Mouse (Mus musculus) heart, embryonic 12.5 days (tissue): ENCODE measurements around the gene Olfr619. TPM values are rescaled to one million over a fixed set of nuclear protein-coding genes. Genes with fewer than 3 reads are reported as not detected.

Source experiments
- ATAC-seq: fragments of 200-750 bp; cut with Nextera tagmentation; 2 replicates; pipeline ENCODE4 v1.8.0; 2017; ENCODE audit warnings: moderate TSS enrichment, moderate library complexity; ENCODE audit not compliant: insufficient number of reproducible peaks, low FRiP score
- H3K27ac ChIP-seq: fragments of 300-500 bp; sonication (generic); 2 replicates; pipeline ENCODE4 v1.5.1; 2016; ENCODE audit warnings: mild to moderate bottlenecking, moderate library complexity; ENCODE audit not compliant: poor library complexity, severe bottlenecking
- H3K27me3 ChIP-seq: fragments of 300-500 bp; sonication (generic); replicated peaks from 2 replicates; pipeline ENCODE4 v1.6.1; 2016; ENCODE audit warnings: mild to moderate bottlenecking, moderate library complexity
- H3K36me3 ChIP-seq: fragments of 300-500 bp; sonication (generic); 2 replicates; pipeline ENCODE4 v1.6.1; 2016; ENCODE audit warnings: mild to moderate bottlenecking, moderate library complexity
- H3K4me1 ChIP-seq: fragments of 300-500 bp; sonication (generic); replicated peaks from 2 replicates; pipeline ENCODE4 v1.6.1; 2016; ENCODE audit warnings: mild to moderate bottlenecking
- H3K4me2 ChIP-seq: fragments of 300-500 bp; sonication (generic); 2 replicates; pipeline ENCODE4 v1.6.1; 2016; ENCODE audit warnings: mild to moderate bottlenecking, moderate library complexity
- H3K4me3 ChIP-seq: fragments of 300-500 bp; sonication (generic); 2 replicates; pipeline ENCODE4 v1.5.1; 2016; ENCODE audit warnings: mild to moderate bottlenecking
- H3K9ac ChIP-seq: fragments of 300-500 bp; sonication (generic); 2 replicates; pipeline ENCODE4 v1.6.1; 2016; ENCODE audit warnings: mild to moderate bottlenecking, moderate library complexity
- H3K9me3 ChIP-seq: fragments of 300-500 bp; sonication (generic); replicated peaks from 2 replicates; pipeline ENCODE4 v1.6.1; 2016; ENCODE audit warnings: mild to moderate bottlenecking, moderate library complexity
- WGBS: fragments of 180-500 bp; shearing (Covaris S2); methylation state at CpG from one replicate; pipeline ENCODE4 v1.1.7; 2016; 5-methylcytosine and 5-hydroxymethylcytosine counted together
- polyA plus RNA-seq: library from polyadenylated mRNA; unstranded; fragments of >200 nt; fragmentation: Nextera tagmentation; extraction: Ambion mirVana; gene quantifications from 2 replicates; pipeline ENCODE4 v1.2.1, GENCODE M21; 2016

The Olfr619 gene
- not detected in 2 replicates for polyA plus RNA-seq

- H3K4me2 ChIP-seq: no peak within 1 kb of the TSS
- no peak within 1 kb of the TSS for H3K27ac ChIP-seq
- H3K9me3 ChIP-seq: no peaks in the 10 kb centered on the region
- H3K9ac ChIP-seq: no peak within 1 kb of the TSS
- no peak for ATAC-seq
- H3K27me3 ChIP-seq: no peaks in the 10 kb centered on the region
- H3K4me1 ChIP-seq: no peaks in the 10 kb centered on the region
- no peak within 1 kb of the TSS for H3K4me3 ChIP-seq
- H3K36me3 ChIP-seq: no peaks in the 10 kb centered on the region
Observed at GRCm38 (mm10) chr7:103600275-103600674, at the start of gene Olfr619. TSS of gene Olfr619 (plus strand) at chr7:103600575.

- no peak within 1 kb of the TSS for H3K4me3 ChIP-seq
- no peaks in the 10 kb centered on the region for H3K4me1 ChIP-seq
- ATAC-seq: no peak
- no peaks in the 10 kb centered on the region for H3K9me3 ChIP-seq
- no peak within 1 kb of the TSS for H3K27ac ChIP-seq
- H3K27me3 ChIP-seq: no peaks in the 10 kb centered on the region
- 76% methylated on average over 2 of the region's 2 CpGs for WGBS
- no peaks in the 10 kb centered on the region for H3K36me3 ChIP-seq
- no peak within 1 kb of the TSS for H3K4me2 ChIP-seq
- no peak within 1 kb of the TSS for H3K9ac ChIP-seq
Observed at GRCm38 (mm10) chr7:103555779-103556178, 44.6 kb upstream of the Olfr619 start, which contains the start of gene Olfr615. TSS of gene Olfr615 (plus strand) at chr7:103556079.

- H3K36me3 ChIP-seq: no peaks in the 10 kb centered on the region
- no peak within 1 kb of the TSS for H3K4me2 ChIP-seq
- WGBS: 79% methylated on average over 3 of the region's 3 CpGs
Observed at GRCm38 (mm10) chr7:103569043-103569442, 31.3 kb upstream of the Olfr619 start, which contains the start of gene Olfr616. TSS of gene Olfr616 (minus strand) at chr7:103569143.

GRCm38 (mm10) chr7:103572761-103573160 lies 27.6 kb upstream of the Olfr619 start, which contains the start of gene Olfr617:
TSS of gene Olfr617 (plus strand) at chr7:103573061.
- Histone ChIP-seq H3K27me3 (no peaks in the 10 kb centered on the region), H3K36me3 (no peaks in the 10 kb centered on the region), H3K4me2 (no peak within 1 kb of the TSS), H3K9ac (no peak within 1 kb of the TSS), H3K4me3 (no peak within 1 kb of the TSS), H3K27ac (no peak within 1 kb of the TSS), H3K4me1 (no peaks in the 10 kb centered on the region), H3K9me3 (no peaks in the 10 kb centered on the region)
- 79% methylated on average over 1 of the region's 1 CpGs for WGBS
- no peak for ATAC-seq

More at GRCm38 (mm10) chr7:103569043-103569442, 31.3 kb upstream of the Olfr619 start, which contains the start of gene Olfr616:
- Histone ChIP-seq H3K9ac (no peak within 1 kb of the TSS), H3K4me3 (no peak within 1 kb of the TSS), H3K9me3 (no peaks in the 10 kb centered on the region), H3K4me1 (no peaks in the 10 kb centered on the region), H3K27ac (no peak within 1 kb of the TSS), H3K27me3 (no peaks in the 10 kb centered on the region)
- ATAC-seq: no peak

GRCm38 (mm10) chr7:103589803-103590202 lies 10.6 kb upstream of the Olfr619 start, which contains the start of gene Olfr618:
TSS of gene Olfr618 (plus strand) at chr7:103590103.
- no peak within 1 kb of the TSS for H3K4me3 ChIP-seq
- WGBS: 46% methylated on average over 2 of the region's 2 CpGs
- no peak within 1 kb of the TSS for H3K9ac ChIP-seq
- H3K4me1 ChIP-seq: no peaks in the 10 kb centered on the region
- no peak within 1 kb of the TSS for H3K27ac ChIP-seq
- no peak within 1 kb of the TSS for H3K4me2 ChIP-seq
- no peaks in the 10 kb centered on the region for H3K36me3 ChIP-seq
- no peaks in the 10 kb centered on the region for H3K9me3 ChIP-seq
- H3K27me3 ChIP-seq: no peaks in the 10 kb centered on the region
- ATAC-seq: no peak

- Histone ChIP-seq H3K4me1 (no peaks in the 10 kb centered on the region), H3K9ac (no peak overlapping the region), H3K27me3 (no peaks in the 10 kb centered on the region), H3K36me3 (no peaks in the 10 kb centered on the region), H3K4me3 (no peak overlapping the region), H3K27ac (no peak overlapping the region), H3K9me3 (no peaks in the 10 kb centered on the region), H3K4me2 (no peak overlapping the region)
- 78% methylated on average over 2 of the region's 2 CpGs for WGBS
- ATAC-seq: no peak
Observed at GRCm38 (mm10) chr7:103607425-103607824, 7.0 kb downstream of the Olfr619 start.

- H3K9me3 ChIP-seq: no peaks in the 10 kb centered on the region
- no peaks in the 10 kb centered on the region for H3K36me3 ChIP-seq
- H3K4me2 ChIP-seq: no peak within 1 kb of the TSS
- no peaks in the 10 kb centered on the region for H3K27me3 ChIP-seq
- WGBS: 59% methylated on average over 2 of the region's 2 CpGs
- ATAC-seq: no peak
- no peak within 1 kb of the TSS for H3K9ac ChIP-seq
- no peak within 1 kb of the TSS for H3K4me3 ChIP-seq
- no peak within 1 kb of the TSS for H3K27ac ChIP-seq
- H3K4me1 ChIP-seq: no peaks in the 10 kb centered on the region
Observed at GRCm38 (mm10) chr7:103612434-103612833, 12.1 kb downstream of the Olfr619 start, which contains the start of gene Olfr620. TSS of gene Olfr620 (minus strand) at chr7:103612534.

- H3K4me2 ChIP-seq: no peak overlapping the region
- H3K36me3 ChIP-seq: no peaks in the 10 kb centered on the region
- H3K9me3 ChIP-seq: no peaks in the 10 kb centered on the region
- H3K4me1 ChIP-seq: no peaks in the 10 kb centered on the region
- no peak overlapping the region for H3K4me3 ChIP-seq
- ATAC-seq: no peak
- H3K27me3 ChIP-seq: no peaks in the 10 kb centered on the region
- no peak overlapping the region for H3K9ac ChIP-seq
- H3K27ac ChIP-seq: no peak overlapping the region
Observed at GRCm38 (mm10) chr7:103636795-103637194, 36.4 kb downstream of the Olfr619 start.

- no peaks in the 10 kb centered on the region for H3K9me3 ChIP-seq
- no peaks in the 10 kb centered on the region for H3K36me3 ChIP-seq
- no peak within 1 kb of the TSS for H3K4me3 ChIP-seq
- H3K27ac ChIP-seq: no peak within 1 kb of the TSS
- no peak for ATAC-seq
- no peaks in the 10 kb centered on the region for H3K4me1 ChIP-seq
- H3K27me3 ChIP-seq: no peaks in the 10 kb centered on the region
- WGBS: 80% methylated on average over 1 of the region's 1 CpGs
- no peak within 1 kb of the TSS for H3K4me2 ChIP-seq
- H3K9ac ChIP-seq: no peak within 1 kb of the TSS
Observed at GRCm38 (mm10) chr7:103642602-103643001, 42.2 kb downstream of the Olfr619 start, which contains the start of gene Olfr622. TSS of gene Olfr622 (minus strand) at chr7:103642702.

GRCm38 (mm10) chr7:103644070-103644469 lies 43.7 kb downstream of the Olfr619 start:
- no peak for ATAC-seq
- H3K36me3 ChIP-seq: no peaks in the 10 kb centered on the region
- WGBS: 82% methylated on average over 4 of the region's 4 CpGs

More at GRCm38 (mm10) chr7:103644070-103644469, 43.7 kb downstream of the Olfr619 start:
- Histone ChIP-seq H3K4me3 (no peak overlapping the region), H3K27ac (no peak overlapping the region), H3K4me1 (no peaks in the 10 kb centered on the region), H3K9ac (no peak overlapping the region), H3K9me3 (no peaks in the 10 kb centered on the region), H3K4me2 (no peak overlapping the region), H3K27me3 (no peaks in the 10 kb centered on the region)
